Mouse (Mus musculus): ENCODE results near the gene Mmp15.

Gene Mmp15

DNA sequence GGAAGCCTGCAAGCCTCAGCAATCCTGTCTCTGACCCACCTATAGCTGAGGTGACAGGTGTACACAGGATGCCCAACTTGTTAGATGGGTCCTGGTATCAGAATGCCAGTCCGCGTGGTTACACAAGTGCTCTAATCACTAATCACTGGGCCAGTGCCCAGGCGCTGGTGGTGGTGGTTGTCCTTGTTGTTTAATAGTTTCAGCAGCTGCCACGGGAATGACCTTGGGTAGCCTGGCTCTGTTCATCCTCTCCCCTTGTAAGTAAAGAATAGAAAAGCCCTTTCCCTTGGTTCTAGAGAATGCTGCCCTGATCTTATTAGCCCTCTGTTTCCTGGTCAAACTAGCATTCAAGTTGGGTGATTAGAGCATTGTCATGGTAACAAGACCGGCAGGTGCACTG is 10.3 kb upstream of the Mmp15 start:
- no peak for DNase-seq (ENCODE audit: low spot score)

DNA sequence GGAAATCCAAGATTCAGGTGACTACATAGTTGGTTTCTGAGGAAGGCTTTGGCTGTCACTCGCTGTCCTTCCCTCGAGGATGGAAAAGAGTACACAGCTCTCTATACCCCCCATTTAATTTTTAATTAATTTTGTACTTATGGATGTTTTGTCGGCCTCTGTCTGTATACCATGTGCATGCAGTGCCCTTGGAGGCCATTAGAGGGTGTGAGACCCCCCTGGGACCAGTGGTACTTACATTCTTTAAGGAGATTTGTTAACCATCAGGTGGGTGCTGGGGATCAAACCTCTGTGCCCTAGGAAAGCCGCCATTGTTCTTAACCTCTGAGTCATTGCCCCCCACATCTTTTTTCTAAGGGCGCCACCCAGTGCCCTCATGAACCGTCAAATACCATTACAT is 7.4 kb upstream of the Mmp15 start:
- DNase-seq (ENCODE audit: low spot score), result no peak

DNA sequence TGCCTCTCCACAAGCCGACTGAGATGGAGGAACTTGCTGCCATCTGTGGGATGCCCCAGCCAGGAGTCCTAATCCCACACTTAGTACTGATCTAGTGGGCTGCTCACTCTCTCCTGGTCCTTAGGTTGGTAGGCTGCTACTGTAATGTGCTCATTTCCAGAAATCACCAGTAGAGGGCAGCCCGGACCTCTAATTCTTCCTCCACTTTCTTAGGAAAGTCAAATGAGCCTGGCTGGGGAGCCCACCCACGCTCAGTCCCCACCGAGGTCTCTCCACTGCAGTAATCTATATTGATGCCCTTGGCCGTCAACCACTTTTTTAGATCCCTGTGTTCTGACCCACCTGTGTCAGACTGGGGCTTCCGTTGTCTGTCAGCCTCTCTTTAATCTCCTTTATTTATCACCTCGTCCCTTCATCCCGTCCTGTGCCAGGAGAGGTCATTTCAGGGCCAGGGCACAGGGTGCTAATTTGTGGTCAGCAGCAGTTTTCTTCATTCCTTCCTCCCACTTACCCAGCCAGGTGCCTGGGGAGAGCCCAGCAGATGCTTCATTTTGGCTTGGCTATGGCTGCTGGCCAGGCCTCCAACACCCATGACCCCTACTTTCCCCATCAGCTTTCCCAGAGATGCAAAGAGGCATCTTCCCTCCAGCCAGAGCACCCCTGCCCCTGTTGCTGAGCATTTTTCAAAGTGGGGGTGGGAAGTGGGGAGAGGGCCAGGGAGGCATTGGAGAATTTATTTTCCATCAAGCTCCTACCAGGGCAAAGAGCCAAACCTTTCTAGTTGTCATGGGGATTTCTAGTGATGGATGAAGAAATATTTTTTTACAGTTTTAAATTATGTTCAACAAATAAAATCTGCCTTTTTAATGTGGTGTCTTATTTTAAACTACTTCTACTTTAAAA is 5.2 kb upstream of the Mmp15 start:
- no peak for DNase-seq (ENCODE audit: low spot score)

GRCm38 (mm10) chr8:95348356-95348755 is 3.7 kb upstream of the Mmp15 start:
- no peak for DNase-seq (ENCODE audit: low spot score)

GRCm38 (mm10) chr8:95348811-95349630 is 3.0 kb upstream of the Mmp15 start:
- no peak for DNase-seq (ENCODE audit: low spot score)

GRCm38 (mm10) chr8:95351461-95351860 is 607 bp upstream of the Mmp15 start:
- no peak for DNase-seq (ENCODE audit: low spot score)

GRCm38 (mm10) chr8:95352871-95353866 is 1.1 kb downstream of the Mmp15 start:
- DNase-seq (ENCODE audit: low spot score), result no peak

DNA sequence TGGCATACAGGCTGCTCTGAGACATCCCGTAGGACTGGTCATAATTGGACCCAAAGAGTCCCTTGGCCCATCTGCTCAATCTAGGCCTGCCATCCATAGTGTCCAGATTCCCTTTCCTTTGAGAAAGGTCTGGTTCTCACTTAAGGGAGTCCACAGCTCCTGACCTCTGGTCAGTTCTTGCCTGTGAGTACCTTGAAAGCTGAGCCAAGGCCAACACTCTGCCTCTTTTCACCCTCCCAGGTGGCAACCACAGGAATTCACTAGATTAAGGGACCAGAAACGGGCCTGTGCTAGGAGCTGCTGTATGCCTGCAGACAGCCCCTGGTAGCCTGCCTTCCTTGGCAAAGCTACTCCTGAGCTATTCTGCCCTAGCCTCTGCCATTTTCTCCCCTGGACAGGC is 2.5 kb downstream of the Mmp15 start:
- DNase-seq (ENCODE audit: low spot score), result no peak

GRCm38 (mm10) chr8:95358550-95359411 is 6.7 kb downstream of the Mmp15 start:
- no peak for DNase-seq (ENCODE audit: low spot score)

GRCm38 (mm10) chr8:95360181-95361015 is 8.3 kb downstream of the Mmp15 start:
- DNase-seq (ENCODE audit: low spot score), result no peak

DNA sequence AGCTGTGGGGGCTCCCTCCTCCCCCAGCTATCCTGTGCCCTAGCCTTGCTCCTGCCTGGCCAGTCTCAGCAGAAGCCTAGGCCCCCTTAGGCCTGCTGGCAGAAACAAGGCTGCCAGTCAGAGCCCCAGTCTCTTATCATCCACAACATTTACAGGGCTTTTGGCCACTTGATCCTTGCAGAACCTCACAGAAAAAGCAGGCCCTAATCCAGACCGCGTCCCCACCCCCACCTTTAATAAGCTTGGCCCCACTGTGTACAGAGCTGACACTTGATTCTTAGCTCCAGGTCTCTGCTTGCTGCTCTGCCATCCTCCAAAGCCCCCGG is 8.9 kb downstream of the Mmp15 start:
- no peak for DNase-seq (ENCODE audit: low spot score)

GRCm38 (mm10) chr8:95362272-95362671 is 10.2 kb downstream of the Mmp15 start:
- DNase-seq (ENCODE audit: low spot score), result no peak

GRCm38 (mm10) chr8:95363849-95364248 is 11.8 kb downstream of the Mmp15 start:
- no peak for DNase-seq (ENCODE audit: low spot score)

DNA sequence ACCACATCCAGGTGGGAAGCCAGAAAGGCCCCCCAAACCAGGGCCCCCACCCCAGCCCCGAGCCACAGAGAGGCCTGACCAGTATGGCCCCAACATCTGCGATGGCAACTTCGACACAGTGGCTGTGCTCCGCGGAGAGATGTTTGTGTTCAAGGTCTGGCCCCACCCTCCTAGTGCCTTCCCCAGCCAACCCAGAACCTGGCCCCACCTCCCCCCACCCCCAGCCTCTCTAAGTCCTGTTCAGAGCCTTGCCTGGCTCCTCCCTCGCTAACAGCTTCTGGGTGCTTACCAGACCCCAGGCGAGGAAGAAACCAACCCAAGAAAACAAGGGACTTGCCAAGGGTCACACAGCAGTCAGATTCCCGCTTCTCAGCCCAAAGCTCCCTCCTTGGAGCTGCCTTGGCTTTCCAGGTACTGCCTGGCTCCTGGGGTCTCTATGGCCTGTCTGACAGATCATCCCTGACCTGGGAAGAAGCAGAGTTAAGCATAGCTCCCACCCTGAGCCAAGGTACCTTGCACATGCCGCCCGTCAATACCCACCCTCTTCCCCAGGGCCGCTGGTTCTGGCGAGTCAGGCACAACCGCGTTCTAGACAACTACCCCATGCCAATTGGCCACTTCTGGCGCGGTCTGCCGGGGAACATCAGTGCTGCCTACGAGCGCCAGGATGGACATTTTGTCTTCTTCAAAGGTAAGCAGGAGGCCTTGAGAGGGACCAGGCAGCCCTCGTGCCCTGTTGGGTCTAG is 17.7 kb downstream of the Mmp15 start:
- DNase-seq (ENCODE audit: low spot score), result no peak

DNA sequence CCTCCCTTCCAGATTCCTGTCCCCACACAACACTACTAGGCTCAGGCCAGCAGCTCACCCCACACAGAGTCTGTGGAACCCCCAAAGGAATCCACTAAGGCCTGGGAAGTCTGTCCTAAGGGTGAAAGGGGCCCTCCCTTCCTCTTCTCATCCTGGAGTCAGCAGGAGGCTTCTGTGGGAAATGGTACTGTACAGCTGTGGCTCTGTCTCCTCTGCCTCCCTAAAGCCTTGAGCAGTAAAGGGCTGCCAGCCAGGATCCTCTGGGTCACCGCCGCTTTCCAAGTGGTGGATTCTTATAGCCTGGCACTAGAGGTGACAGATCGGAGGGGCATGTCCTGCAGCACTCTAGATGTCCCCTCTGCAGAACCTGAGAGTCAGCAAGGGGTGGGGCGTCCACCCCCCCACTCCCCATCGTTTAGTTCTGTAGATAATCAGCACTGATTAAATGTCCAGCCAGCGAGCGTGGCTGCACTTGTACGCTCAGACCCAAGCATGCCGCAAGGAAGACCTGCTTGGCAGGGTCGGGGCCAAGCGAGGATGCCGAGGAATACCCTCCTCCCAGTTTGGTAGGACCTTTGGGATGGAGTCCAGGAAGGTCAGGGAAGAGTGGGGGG is 21.4 kb downstream of the Mmp15 start:
- no peak for DNase-seq (ENCODE audit: low spot score)

DNA sequence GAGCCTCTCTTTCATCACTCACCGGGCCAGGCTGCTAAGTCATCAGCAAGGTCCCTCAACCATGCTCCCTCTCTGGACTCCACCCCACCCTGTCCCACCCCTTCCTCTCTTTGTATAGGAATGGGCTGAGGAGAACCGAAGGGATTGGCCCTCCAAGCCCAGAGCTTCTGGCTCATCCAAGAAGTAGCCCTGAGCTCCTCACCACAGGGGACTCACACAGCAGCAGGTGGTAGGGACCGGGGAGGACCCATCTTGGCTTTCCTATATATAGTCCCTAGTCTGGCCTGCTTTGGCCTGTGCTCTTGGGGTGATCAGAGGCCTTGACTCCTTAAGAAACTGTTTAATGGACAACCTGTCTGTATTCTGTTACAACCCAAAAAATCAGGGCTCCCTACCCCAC is 22.4 kb downstream of the Mmp15 start:
- no peak for DNase-seq (ENCODE audit: low spot score)

DNA sequence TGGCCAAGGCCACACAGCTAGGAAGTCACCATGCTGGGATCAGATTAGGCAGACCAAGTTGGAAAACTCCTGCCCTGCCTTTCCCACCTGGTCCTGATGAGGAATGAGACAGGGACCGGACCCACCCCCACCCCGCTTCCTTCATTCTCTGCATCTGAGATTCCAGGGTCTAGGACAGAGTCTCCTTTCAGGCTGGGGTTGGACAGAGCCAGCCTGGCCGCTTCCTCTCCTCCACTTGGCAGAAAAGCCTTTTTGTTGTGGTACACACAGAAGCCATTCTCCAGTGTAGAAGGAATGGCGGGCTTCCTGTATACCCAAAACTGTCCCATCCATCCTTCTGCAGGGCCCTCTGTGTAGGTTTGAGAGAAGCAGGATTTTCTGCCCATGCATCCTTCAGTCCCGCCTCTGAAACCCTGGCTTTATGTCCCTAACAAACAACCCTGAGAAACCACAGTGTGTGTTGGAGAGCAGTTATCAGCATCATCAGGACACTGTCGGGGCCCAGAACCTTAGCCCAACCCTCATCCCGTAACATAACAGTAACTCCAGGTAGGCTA is 23.4 kb downstream of the Mmp15 start:
- DNase-seq (ENCODE audit: low spot score), result no peak

DNA sequence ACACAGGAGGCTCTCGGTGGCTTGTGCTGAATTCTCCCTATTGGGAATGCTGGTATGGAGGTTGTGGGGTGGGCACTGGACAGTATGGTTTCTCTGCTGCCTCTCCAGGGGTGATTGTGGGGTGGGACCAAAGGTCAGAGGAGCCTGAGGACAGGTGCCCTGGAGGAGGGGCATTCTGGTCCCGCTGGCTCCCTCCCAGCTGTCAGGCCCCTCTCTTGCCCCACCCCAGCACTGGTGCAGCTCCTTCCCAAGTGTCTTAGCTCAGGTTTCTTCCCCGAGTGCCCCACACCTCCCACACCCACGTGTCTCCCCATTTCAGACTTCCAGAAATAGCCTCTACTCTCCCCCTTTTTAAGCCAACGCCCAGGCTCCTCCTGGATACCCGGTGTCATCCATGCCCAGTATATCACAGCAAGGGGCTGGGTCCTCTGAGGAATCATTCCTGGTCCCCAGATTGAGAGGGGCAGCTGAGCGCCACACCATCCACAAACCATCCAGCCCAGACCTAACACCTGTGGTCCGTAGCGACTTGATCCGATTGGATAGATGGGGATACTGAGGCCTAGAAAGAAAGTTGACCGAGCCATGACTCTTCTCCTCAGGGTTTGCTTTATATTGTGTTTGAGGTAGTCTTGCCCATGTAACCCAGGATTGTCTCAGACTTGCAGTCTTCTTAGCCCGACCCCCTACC is 24.4 kb downstream of the Mmp15 start:
- no peak for DNase-seq (ENCODE audit: low spot score)

Data from left cerebral cortex, adult 11 months (tissue).